Mouse (Mus musculus): Measurements from ENCODE around the gene Htr5a. TPM values are rescaled to one million over a fixed set of nuclear protein-coding genes. Genes with fewer than 3 reads are reported as not detected.
A peak's percentile ranks its signal among the peaks of the same experiment; 100 is the strongest.

Gene Htr5a
- not detected in 2 replicates for polyA plus RNA-seq (2015; fragmentation: Nextera tagmentation; extraction: Ambion mirVana)

DNA sequence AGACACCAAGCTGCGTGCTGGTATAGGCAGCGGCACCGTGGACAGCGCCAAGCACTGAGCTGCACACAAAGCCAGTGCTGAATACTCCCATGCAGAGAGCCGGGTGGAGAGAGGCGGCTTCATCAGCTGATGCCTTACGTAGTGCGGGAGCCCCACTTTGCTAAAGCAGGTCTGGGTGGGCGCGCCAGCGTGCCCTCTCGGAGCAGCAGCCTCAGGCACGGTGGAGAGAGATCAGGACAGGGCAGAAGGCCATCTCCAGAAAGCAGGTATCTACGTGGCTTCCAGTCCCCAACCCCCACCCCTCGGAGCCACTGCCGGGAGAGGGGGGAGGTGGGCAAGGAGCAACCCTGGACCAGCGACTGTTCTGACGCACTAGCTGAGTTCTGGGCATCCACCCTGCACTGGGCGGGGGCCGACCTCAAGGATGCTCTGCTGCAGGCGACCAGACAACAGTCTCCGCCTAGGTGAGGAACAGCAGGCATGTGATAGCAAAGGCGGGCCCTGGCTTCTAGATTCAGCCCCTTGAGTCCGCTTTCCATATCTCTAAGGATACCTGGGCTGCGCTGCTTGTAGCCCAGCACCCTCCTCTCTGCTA is at the start of gene Htr5a:
TSS of gene Htr5a (plus strand) at position 449 of the 595 bp plus-strand sequence.
- H3K4me1 ChIP-seq = peaks cover 6% of the 10 kb centered on the region
- no peaks in the 10 kb centered on the region for H3K36me3 ChIP-seq
- 6% methylated on average over 25 of the region's 25 CpGs for whole genome bisulfite sequencing
- peak; percentile 80 for ATAC-seq (replicated peaks; ENCODE audit: low FRiP score)
- H3K27me3 ChIP-seq = peaks cover 34% of the 10 kb centered on the region
- no peak within 1 kb of the TSS for H3K9ac ChIP-seq
- H3K4me3 ChIP-seq (replicated peaks) = peak within 1 kb of the TSS; percentile 19; the same call in 1 of the 2 replicates
- no peaks in the 10 kb centered on the region for H3K9me3 ChIP-seq (replicated peaks)
- no peak within 1 kb of the TSS for H3K27ac ChIP-seq
- H3K4me2 ChIP-seq = peak within 1 kb of the TSS; percentile 54

DNA sequence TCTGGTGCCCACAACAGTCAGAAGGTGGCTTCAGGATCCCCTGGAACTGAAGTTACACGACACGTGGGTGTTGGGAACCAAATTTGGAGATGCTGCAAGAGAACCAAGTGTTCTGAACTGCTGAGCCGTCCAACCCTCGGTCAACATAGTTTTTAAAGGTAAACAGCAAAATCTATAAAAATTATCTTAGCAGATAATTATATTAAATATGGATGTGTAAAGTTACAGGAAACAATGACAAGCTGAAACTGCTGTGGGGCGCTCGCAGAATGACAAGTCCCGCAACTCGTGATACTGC is 49.8 kb upstream of the Htr5a start:
- 18% methylated on average over 8 of the region's 8 CpGs for WGBS

GRCm38 (mm10) chr5:27792531-27793205 is 49.3 kb upstream of the Htr5a start:
- no peak for ATAC-seq (replicated peaks; ENCODE audit: low FRiP score)
- Histone ChIP-seq H3K27me3 (no peaks in the 10 kb centered on the region), H3K4me1 (peaks cover 23% of the 10 kb centered on the region), H3K4me2 (peak overlapping the region; percentile 66), H3K27ac (no peak overlapping the region), H3K9me3 (replicated peaks) (no peaks in the 10 kb centered on the region), H3K36me3 (peaks cover 18% of the 10 kb centered on the region), H3K4me3 (replicated peaks) (peak overlapping the region; percentile 88), H3K9ac (peak overlapping the region; percentile 82; the same call in 1 of the 2 replicates)
- WGBS = 54% methylated on average over 9 of the region's 9 CpGs

More for the DNA sequence above, 49.8 kb upstream of the Htr5a start:
- peak overlapping the region; percentile 66 for H3K4me2 ChIP-seq
- peak overlapping the region; percentile 88 for H3K4me3 ChIP-seq (replicated peaks)
- no peaks in the 10 kb centered on the region for H3K27me3 ChIP-seq
- peaks cover 23% of the 10 kb centered on the region for H3K4me1 ChIP-seq
- peaks cover 24% of the 10 kb centered on the region for H3K36me3 ChIP-seq
- H3K9me3 ChIP-seq (replicated peaks) = no peaks in the 10 kb centered on the region
- H3K27ac ChIP-seq = peak overlapping the region; percentile 95
- no peak for ATAC-seq (replicated peaks; ENCODE audit: low FRiP score)
- peak overlapping the region; percentile 82 for H3K9ac ChIP-seq

- no peak for ATAC-seq (replicated peaks; ENCODE audit: low FRiP score)
- 6% methylated on average over 1 of the region's 1 CpGs for WGBS
Observed at GRCm38 (mm10) chr5:27793923-27794322, 48.0 kb upstream of the Htr5a start.

GRCm38 (mm10) chr5:27814282-27814681 is 27.7 kb upstream of the Htr5a start:
- ATAC-seq (replicated peaks; ENCODE audit: low FRiP score) = no peak
- no peak overlapping the region for H3K9ac ChIP-seq
- no peaks in the 10 kb centered on the region for H3K27me3 ChIP-seq
- H3K27ac ChIP-seq = no peak overlapping the region
- no peaks in the 10 kb centered on the region for H3K36me3 ChIP-seq
- WGBS = 90% methylated on average over 2 of the region's 2 CpGs
- H3K4me1 ChIP-seq = no peaks in the 10 kb centered on the region
- no peak overlapping the region for H3K4me2 ChIP-seq
- no peaks in the 10 kb centered on the region for H3K9me3 ChIP-seq (replicated peaks)
- H3K4me3 ChIP-seq (replicated peaks) = no peak overlapping the region

More at GRCm38 (mm10) chr5:27793923-27794322, 48.0 kb upstream of the Htr5a start:
- H3K36me3 ChIP-seq = peaks cover 6% of the 10 kb centered on the region; the same call in 1 of the 2 replicates
- no peak overlapping the region for H3K4me2 ChIP-seq
- no peak overlapping the region for H3K9ac ChIP-seq
- no peak overlapping the region for H3K4me3 ChIP-seq (replicated peaks)
- H3K27me3 ChIP-seq = no peaks in the 10 kb centered on the region
- H3K9me3 ChIP-seq (replicated peaks) = no peaks in the 10 kb centered on the region
- H3K4me1 ChIP-seq = peaks cover 23% of the 10 kb centered on the region
- H3K27ac ChIP-seq = no peak overlapping the region

DNA sequence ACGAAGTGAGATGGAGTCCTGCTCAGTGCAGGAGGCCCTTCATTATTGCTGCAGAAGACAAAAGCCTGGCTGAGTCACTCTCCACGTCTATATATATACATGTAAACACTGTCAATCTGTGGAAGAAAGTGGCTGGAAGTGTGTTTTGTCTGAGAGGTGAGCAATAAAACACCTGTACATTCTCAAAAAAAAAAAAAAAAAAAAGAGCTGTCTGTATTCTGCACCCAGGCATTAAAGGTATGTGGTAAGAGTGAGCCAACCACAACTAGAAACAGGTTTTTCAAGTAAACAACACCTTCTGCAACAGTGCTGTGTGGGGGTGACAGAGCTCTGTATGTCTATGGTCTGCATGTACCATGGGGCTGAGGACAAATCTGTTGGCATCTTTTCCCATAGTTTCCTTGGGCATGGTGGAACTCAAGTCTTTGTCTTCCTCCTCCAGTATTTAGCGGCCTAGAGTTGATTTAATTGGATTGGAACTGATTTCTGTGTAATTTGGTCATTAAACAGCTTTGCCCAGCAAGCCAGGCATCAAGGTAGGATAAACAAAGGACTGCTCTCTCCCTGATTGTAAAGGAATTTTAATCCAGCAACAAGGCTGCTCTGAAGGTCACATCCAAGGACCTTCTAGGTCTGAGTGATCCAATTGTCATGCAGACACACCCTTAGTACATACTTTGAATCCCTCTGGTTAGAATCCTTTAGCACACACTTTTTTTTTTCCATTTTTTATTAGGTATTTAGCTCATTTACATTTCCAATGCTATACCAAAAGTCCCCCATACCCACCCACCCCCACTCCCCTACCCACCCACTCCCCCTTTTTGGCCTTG is 22.9 kb upstream of the Htr5a start:
- no peaks in the 10 kb centered on the region for H3K9me3 ChIP-seq (replicated peaks)

GRCm38 (mm10) chr5:27821161-27821560 is 20.8 kb upstream of the Htr5a start:
- H3K36me3 ChIP-seq = no peaks in the 10 kb centered on the region
- H3K4me3 ChIP-seq (replicated peaks) = no peak overlapping the region
- no peaks in the 10 kb centered on the region for H3K27me3 ChIP-seq
- whole genome bisulfite sequencing = 58% methylated on average over 6 of the region's 6 CpGs
- no peaks in the 10 kb centered on the region for H3K4me1 ChIP-seq
- H3K9me3 ChIP-seq (replicated peaks) = no peaks in the 10 kb centered on the region
- no peak overlapping the region for H3K9ac ChIP-seq
- no peak overlapping the region for H3K27ac ChIP-seq
- no peak overlapping the region for H3K4me2 ChIP-seq
- ATAC-seq (replicated peaks; ENCODE audit: low FRiP score) = no peak

More for the DNA sequence above, 22.9 kb upstream of the Htr5a start:
- Histone ChIP-seq H3K4me2 (no peak overlapping the region), H3K27me3 (no peaks in the 10 kb centered on the region), H3K27ac (no peak overlapping the region), H3K9ac (no peak overlapping the region), H3K4me1 (no peaks in the 10 kb centered on the region), H3K4me3 (replicated peaks) (no peak overlapping the region), H3K36me3 (no peaks in the 10 kb centered on the region)
- WGBS = 77% methylated on average over 3 of the region's 3 CpGs
- ATAC-seq (replicated peaks; ENCODE audit: low FRiP score) = no peak

DNA sequence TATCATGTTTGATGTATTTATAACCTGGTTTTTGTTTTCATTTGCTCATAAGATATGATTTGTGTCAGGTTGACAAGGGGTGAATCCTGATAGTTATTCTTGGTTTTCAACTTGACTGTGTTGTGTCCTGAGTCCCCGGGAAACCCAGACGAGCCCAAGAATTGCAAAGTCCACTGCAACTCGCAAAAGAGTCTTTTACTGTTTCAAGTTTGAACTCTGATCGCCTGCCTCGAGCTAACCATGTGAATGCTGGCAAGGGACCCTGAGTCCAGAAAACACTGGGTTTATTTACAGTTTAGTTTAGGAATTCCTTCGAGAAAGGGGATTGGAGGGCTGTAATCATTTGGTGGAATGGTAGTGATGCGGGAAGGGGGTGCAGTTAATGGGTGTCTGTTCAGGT is 14.0 kb upstream of the Htr5a start:
- WGBS = 25% methylated on average over 7 of the region's 7 CpGs
- no peak overlapping the region for H3K27ac ChIP-seq

DNA sequence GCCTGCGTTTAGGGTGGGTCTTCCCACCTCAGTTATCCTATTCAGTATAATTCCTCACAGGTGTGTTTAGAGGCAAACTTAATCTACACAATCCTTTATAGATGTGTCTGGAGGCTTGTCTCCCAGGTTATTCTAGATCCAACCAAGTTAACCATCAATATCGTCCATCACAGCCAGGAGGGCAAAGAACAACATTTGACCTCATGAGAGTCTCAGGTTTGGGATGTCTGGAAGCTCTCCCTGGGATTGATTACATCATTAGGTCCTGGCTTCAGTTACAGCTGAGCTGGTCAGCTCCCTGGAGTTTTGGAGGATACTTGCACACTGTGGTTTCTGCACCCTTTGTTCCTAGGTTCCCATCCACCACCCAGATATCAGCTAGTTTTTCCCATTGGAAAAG is 6.9 kb upstream of the Htr5a start:
- H3K27me3 ChIP-seq = no peaks in the 10 kb centered on the region
- no peak overlapping the region for H3K4me2 ChIP-seq
- no peak for ATAC-seq (replicated peaks; ENCODE audit: low FRiP score)
- WGBS = 75% methylated on average over 2 of the region's 2 CpGs
- H3K4me3 ChIP-seq (replicated peaks) = no peak overlapping the region
- no peak overlapping the region for H3K27ac ChIP-seq
- no peaks in the 10 kb centered on the region for H3K9me3 ChIP-seq (replicated peaks)
- H3K36me3 ChIP-seq = no peaks in the 10 kb centered on the region
- H3K4me1 ChIP-seq = no peaks in the 10 kb centered on the region
- H3K9ac ChIP-seq = no peak overlapping the region

More for the DNA sequence above, 14.0 kb upstream of the Htr5a start:
- H3K27me3 ChIP-seq = no peaks in the 10 kb centered on the region
- H3K4me3 ChIP-seq (replicated peaks) = no peak overlapping the region
- H3K4me1 ChIP-seq = no peaks in the 10 kb centered on the region
- H3K9ac ChIP-seq = no peak overlapping the region
- ATAC-seq (replicated peaks; ENCODE audit: low FRiP score) = no peak
- no peak overlapping the region for H3K4me2 ChIP-seq
- no peaks in the 10 kb centered on the region for H3K9me3 ChIP-seq (replicated peaks)
- no peaks in the 10 kb centered on the region for H3K36me3 ChIP-seq

- Histone ChIP-seq H3K4me2 (no peak overlapping the region), H3K9ac (no peak overlapping the region), H3K27ac (no peak overlapping the region), H3K36me3 (no peaks in the 10 kb centered on the region), H3K27me3 (peaks cover 27% of the 10 kb centered on the region), H3K4me3 (replicated peaks) (no peak overlapping the region), H3K4me1 (peaks cover 6% of the 10 kb centered on the region), H3K9me3 (replicated peaks) (no peaks in the 10 kb centered on the region)
- ATAC-seq (replicated peaks; ENCODE audit: low FRiP score) = no peak
- 24% methylated on average over 4 of the region's 4 CpGs for WGBS
Observed at GRCm38 (mm10) chr5:27838061-27838460, 3.9 kb upstream of the Htr5a start.

GRCm38 (mm10) chr5:27842671-27843320 is 847 bp downstream of the Htr5a start:
- Histone ChIP-seq H3K4me1 (peaks cover 6% of the 10 kb centered on the region), H3K27ac (no peak overlapping the region), H3K4me3 (replicated peaks) (no peak overlapping the region), H3K27me3 (peaks cover 34% of the 10 kb centered on the region), H3K4me2 (no peak overlapping the region), H3K36me3 (no peaks in the 10 kb centered on the region), H3K9ac (no peak overlapping the region), H3K9me3 (replicated peaks) (no peaks in the 10 kb centered on the region)
- no peak for ATAC-seq (replicated peaks; ENCODE audit: low FRiP score)
- 70% methylated on average over 28 of the region's 28 CpGs for WGBS

DNA sequence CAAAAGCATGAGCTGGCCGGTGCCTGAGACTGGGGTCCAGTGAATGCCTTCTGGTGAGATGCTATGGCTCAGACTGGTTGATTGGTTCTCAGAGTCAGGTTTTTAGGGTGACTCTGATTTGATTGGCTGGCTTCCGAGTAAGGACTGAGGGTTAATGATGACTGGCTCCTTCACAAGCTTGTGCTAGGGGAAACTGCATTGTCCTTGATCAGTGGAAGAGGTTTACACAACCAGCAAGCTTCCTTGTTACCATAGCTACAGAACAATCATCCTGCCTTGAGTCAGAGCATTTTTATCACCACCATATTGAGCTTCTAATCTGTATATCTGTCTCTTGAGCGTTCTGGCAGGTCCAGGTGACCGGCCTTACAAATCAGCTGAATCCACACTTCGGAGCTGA is 5.0 kb downstream of the Htr5a start:
- WGBS = 62% methylated on average over 5 of the region's 5 CpGs
- Histone ChIP-seq H3K27me3 (peaks cover 18% of the 10 kb centered on the region), H3K4me1 (peaks cover 2% of the 10 kb centered on the region), H3K9ac (no peak overlapping the region), H3K9me3 (replicated peaks) (no peaks in the 10 kb centered on the region), H3K36me3 (no peaks in the 10 kb centered on the region), H3K27ac (no peak overlapping the region), H3K4me3 (replicated peaks) (no peak overlapping the region), H3K4me2 (no peak overlapping the region)
- no peak for ATAC-seq (replicated peaks; ENCODE audit: low FRiP score)

Data from kidney, embryonic 15.5 days (tissue).